Mouse (Mus musculus) kidney, embryonic 14.5 days (tissue): ENCODE measurements at regions not wholly inside any gene's neighbourhood (a gene's known extent, or its start where the extent isn't known, plus 50 kb on each side); places are given as distances from the start of the nearest gene placed in this dataset.
A peak's percentile ranks its signal among the peaks of the same experiment; 100 is the strongest.

Experiments used
- ATAC-seq: fragments of 200-750 bp; cut with Nextera tagmentation; 2 replicates; pipeline ENCODE4 v1.8.0; 2017; ENCODE audit warnings: moderate number of reproducible peaks, mild to moderate bottlenecking, moderate TSS enrichment, moderate library complexity; ENCODE audit not compliant: low FRiP score, low TSS enrichment
- H3K27ac ChIP-seq: fragments of 300-500 bp; sonication (generic); 2 replicates; pipeline ENCODE4 v1.5.1; 2014; ENCODE audit warnings: low read depth, mild to moderate bottlenecking, low read length, moderate library complexity, mixed read lengths
- H3K27me3 ChIP-seq: fragments of 300-500 bp; sonication (generic); 2 replicates; pipeline ENCODE4 v1.6.1; 2014; ENCODE audit warnings: mild to moderate bottlenecking, low read length; ENCODE audit not compliant: control insufficient read depth, insufficient read depth
- H3K36me3 ChIP-seq: fragments of 300-500 bp; sonication (generic); 2 replicates; pipeline ENCODE4 v1.6.1; 2014; ENCODE audit warnings: low read length, mixed read lengths; ENCODE audit not compliant: control insufficient read depth, insufficient read depth
- H3K4me1 ChIP-seq: fragments of 300-500 bp; sonication (generic); 2 replicates; pipeline ENCODE4 v1.6.1; 2014; ENCODE audit warnings: low read length, mixed read lengths; ENCODE audit not compliant: control insufficient read depth, insufficient read depth
- H3K4me2 ChIP-seq: fragments of 300-500 bp; sonication (generic); replicated peaks from 2 replicates; pipeline ENCODE4 v1.6.1; 2014; ENCODE audit warnings: low read depth, mild to moderate bottlenecking, low read length
- H3K4me3 ChIP-seq: fragments of 300-500 bp; sonication (generic); 2 replicates; pipeline ENCODE4 v1.5.1; 2014; ENCODE audit warnings: mild to moderate bottlenecking, low read length
- H3K9ac ChIP-seq: fragments of 300-500 bp; sonication (generic); 2 replicates; pipeline ENCODE4 v1.6.1; 2014; ENCODE audit warnings: low read depth, mild to moderate bottlenecking, low read length, moderate library complexity
- H3K9me3 ChIP-seq: fragments of 300-500 bp; sonication (generic); 2 replicates; pipeline ENCODE4 v1.6.1; 2016; ENCODE audit warnings: low read length; ENCODE audit not compliant: control insufficient read depth
- WGBS: fragments of 180-500 bp; shearing (Covaris S2); extraction: QIAGEN DNeasy Blood & Tissue Kit; methylation state at CpG from one replicate; pipeline ENCODE4 v1.1.7; 2014; 5-methylcytosine and 5-hydroxymethylcytosine counted together

- H3K4me2 ChIP-seq = no peak overlapping the region
- no peaks in the 10 kb centered on the region for H3K36me3 ChIP-seq
- H3K9me3 ChIP-seq = no peaks in the 10 kb centered on the region
- H3K4me1 ChIP-seq = no peaks in the 10 kb centered on the region
- ATAC-seq = no peak
- H3K27me3 ChIP-seq = peaks cover 10% of the 10 kb centered on the region
- no peak overlapping the region for H3K9ac ChIP-seq
- H3K27ac ChIP-seq = no peak overlapping the region
- no peak overlapping the region for H3K4me3 ChIP-seq
- WGBS = 11% methylated on average over 2 of the region's 2 CpGs
Observed at GRCm38 (mm10) chr11:84729189-84729588, 90.1 kb downstream of the Mrm1 start.

GRCm38 (mm10) chr11:84725936-84726613, 93.2 kb downstream of the Mrm1 start:
- 59% methylated on average over 18 of the region's 18 CpGs for WGBS
- Histone ChIP-seq H3K4me1 (no peaks in the 10 kb centered on the region), H3K9ac (no peak overlapping the region), H3K9me3 (no peaks in the 10 kb centered on the region), H3K27me3 (peaks cover 10% of the 10 kb centered on the region; the same call in 1 of the 2 replicates), H3K4me2 (no peak overlapping the region), H3K27ac (no peak overlapping the region), H3K4me3 (no peak overlapping the region), H3K36me3 (no peaks in the 10 kb centered on the region)
- no peak for ATAC-seq

GRCm38 (mm10) chr11:84725177-84725792, 94.0 kb downstream of the Mrm1 start:
- ATAC-seq = no peak
- Histone ChIP-seq H3K4me2 (no peak overlapping the region), H3K4me3 (no peak overlapping the region), H3K9ac (no peak overlapping the region), H3K27ac (no peak overlapping the region), H3K36me3 (no peaks in the 10 kb centered on the region), H3K27me3 (peaks cover 10% of the 10 kb centered on the region; the same call in 1 of the 2 replicates), H3K4me1 (no peaks in the 10 kb centered on the region), H3K9me3 (no peaks in the 10 kb centered on the region)
- WGBS = 54% methylated on average over 11 of the region's 11 CpGs

- Histone ChIP-seq H3K9me3 (no peaks in the 10 kb centered on the region), H3K9ac (no peak overlapping the region), H3K27ac (no peak overlapping the region), H3K36me3 (no peaks in the 10 kb centered on the region), H3K4me2 (no peak overlapping the region), H3K27me3 (0 out of 2 replicates have a peak, but pooled peaks cover 6% of the 10 kb centered on the region), H3K4me3 (no peak overlapping the region), H3K4me1 (no peaks in the 10 kb centered on the region)
- WGBS = 5% methylated on average over 18 of the region's 18 CpGs
- ATAC-seq = peak; percentile 60; the same call in 1 of the 2 replicates
Observed at GRCm38 (mm10) chr11:84724080-84724479, 95.2 kb downstream of the Mrm1 start.

GRCm38 (mm10) chr11:84722658-84723201, 96.6 kb downstream of the Mrm1 start:
- WGBS = 56% methylated on average over 12 of the region's 12 CpGs
- no peak overlapping the region for H3K4me3 ChIP-seq
- no peaks in the 10 kb centered on the region for H3K4me1 ChIP-seq
- no peak overlapping the region for H3K27ac ChIP-seq
- H3K9ac ChIP-seq = no peak overlapping the region
- H3K4me2 ChIP-seq = no peak overlapping the region
- H3K36me3 ChIP-seq = no peaks in the 10 kb centered on the region
- no peaks in the 10 kb centered on the region for H3K9me3 ChIP-seq
- 0 out of 2 replicates have a peak, but pooled peaks cover 6% of the 10 kb centered on the region for H3K27me3 ChIP-seq
- no peak for ATAC-seq

- 0 out of 2 replicates have a peak, but pooled peaks cover 6% of the 10 kb centered on the region for H3K27me3 ChIP-seq
- H3K9me3 ChIP-seq = no peaks in the 10 kb centered on the region
- no peaks in the 10 kb centered on the region for H3K36me3 ChIP-seq
- no peak overlapping the region for H3K4me2 ChIP-seq
- H3K4me1 ChIP-seq = no peaks in the 10 kb centered on the region
- H3K9ac ChIP-seq = no peak overlapping the region
- WGBS = 33% methylated on average over 3 of the region's 3 CpGs
- H3K27ac ChIP-seq = no peak overlapping the region
- no peak for ATAC-seq
- no peak overlapping the region for H3K4me3 ChIP-seq
Observed at GRCm38 (mm10) chr11:84721979-84722378, 97.3 kb downstream of the Mrm1 start.

GRCm38 (mm10) chr11:84721150-84721549, 98.2 kb downstream of the Mrm1 start:
- no peak overlapping the region for H3K4me3 ChIP-seq
- no peak overlapping the region for H3K9ac ChIP-seq
- no peaks in the 10 kb centered on the region for H3K4me1 ChIP-seq
- no peak overlapping the region for H3K4me2 ChIP-seq
- H3K27me3 ChIP-seq = 0 out of 2 replicates have a peak, but pooled peaks cover 6% of the 10 kb centered on the region
- no peak overlapping the region for H3K27ac ChIP-seq
- WGBS = 62% methylated on average over 2 of the region's 2 CpGs
- ATAC-seq = no peak
- H3K9me3 ChIP-seq = no peaks in the 10 kb centered on the region
- no peaks in the 10 kb centered on the region for H3K36me3 ChIP-seq

GRCm38 (mm10) chr11:84719781-84720180, 99.5 kb downstream of the Mrm1 start:
- H3K36me3 ChIP-seq = no peaks in the 10 kb centered on the region
- no peaks in the 10 kb centered on the region for H3K27me3 ChIP-seq
- no peaks in the 10 kb centered on the region for H3K9me3 ChIP-seq
- H3K4me2 ChIP-seq = no peak overlapping the region
- H3K4me3 ChIP-seq = no peak overlapping the region
- no peaks in the 10 kb centered on the region for H3K4me1 ChIP-seq
- H3K9ac ChIP-seq = no peak overlapping the region
- H3K27ac ChIP-seq = no peak overlapping the region
- ATAC-seq = no peak
- WGBS = 84% methylated on average over 1 of the region's 1 CpGs

GRCm38 (mm10) chr11:84712731-84713130, 106.6 kb downstream of the Mrm1 start:
- Histone ChIP-seq H3K27me3 (peaks cover 6% of the 10 kb centered on the region; the same call in 1 of the 2 replicates), H3K4me3 (no peak overlapping the region), H3K4me2 (no peak overlapping the region), H3K4me1 (peaks cover 3% of the 10 kb centered on the region), H3K36me3 (no peaks in the 10 kb centered on the region), H3K9ac (no peak overlapping the region), H3K9me3 (no peaks in the 10 kb centered on the region), H3K27ac (no peak overlapping the region)
- 91% methylated on average over 6 of the region's 6 CpGs for WGBS
- ATAC-seq = no peak
